In genomic region chr3:115898354-115898948, GRCm38 (mm10) we compare ENCODE assay signal across 11 mouse cellular contexts.
"Had no signal": no experiment of that assay in that cellular context is flagged by ENCODE, and none has a peak within 500 bp of the region (broad histone marks: within the 10 kb centered on the region; RNA-seq: fewer than 3 reads in every experiment).

No protein-coding gene starts in this region.

- H3K4me2 ChIP-seq: limb, embryonic 13.5 days; neural tube, embryonic 13.5 days; stomach, embryonic 15.5 days had no signal

- H3K4me1 ChIP-seq: limb, embryonic 13.5 days; neural tube, embryonic 13.5 days; stomach, embryonic 15.5 days had no signal

- H3K4me3 ChIP-seq: limb, embryonic 13.5 days; neural tube, embryonic 13.5 days; stomach, embryonic 15.5 days had no signal

- H3K27me3 ChIP-seq: limb, embryonic 13.5 days; neural tube, embryonic 13.5 days; stomach, embryonic 15.5 days had no signal

- H3K27ac ChIP-seq: limb, embryonic 13.5 days; liver, embryonic 14.5 days; neural tube, embryonic 13.5 days; stomach, embryonic 15.5 days had no signal

- H3K9ac ChIP-seq: limb, embryonic 13.5 days; liver, embryonic 14.5 days; neural tube, embryonic 13.5 days; stomach, embryonic 15.5 days had no signal

- DNase-seq: kidney, postnatal 10 days; kidney, postnatal 4 days; left cerebral cortex, postnatal 4 days; lung, adult 18-20 months; right cerebral cortex, postnatal 14 days; thymus, adult 2 months; thymus, postnatal 36 days had no signal

- H3K9me3 ChIP-seq: limb, embryonic 13.5 days; neural tube, embryonic 13.5 days; stomach, embryonic 15.5 days had no signal
